Mouse (Mus musculus) megakaryocyte-erythroid progenitor cell, adult 5 weeks (primary cell): ENCODE data around the gene Csgalnact2. TPM values are rescaled to one million over a fixed set of nuclear protein-coding genes. Genes with fewer than 3 reads are reported as not detected.

Experiments
- polyA plus RNA-seq: library from polyadenylated mRNA; stranded (reverse); fragments of >175 nt; gene quantifications from 2 replicates; pipeline ENCODE4 v1.2.3, GENCODE M21; 2012

Csgalnact2 gene
- polyA plus RNA-seq = 21.0 and 26.4 TPM in 2 replicates

GRCm38 (mm10) chr6:118138731-118139709, at the start of gene Csgalnact2:
Gene Csgalnact2 (minus strand): TSS chr6:118139140.

Other genes with a start within 250 kb of the Csgalnact2 start
- gene Hnrnpf, start 238.8 kb downstream of the Csgalnact2 start, polyA plus RNA-seq = 211 and 228 TPM in 2 replicates
- not detected in 2 replicates for gene Fxyd4, start 201.4 kb downstream of the Csgalnact2 start, polyA plus RNA-seq
- 0.05 TPM in 1 of 2 replicates, not detected in the other for gene Rasgef1a, start 127.7 kb downstream of the Csgalnact2 start, polyA plus RNA-seq
- gene Ret, start 58.6 kb upstream of the Csgalnact2 start, polyA plus RNA-seq = 0.04 and 0.17 TPM in 2 replicates